Comparison of ENCODE assay signal across 10 mouse cellular contexts in genomic region chr7:115825295-115825694, GRCm38 (mm10).
DNase-seq lines count a peak whose midpoint lies in the region.
"Had no signal": no experiment of that assay in that cellular context is flagged by ENCODE, and none has a peak within 500 bp of the region (broad histone marks: within the 10 kb centered on the region; RNA-seq: fewer than 3 reads in every experiment).

No protein-coding gene starts in this region.

- H3K4me1 ChIP-seq in limb, embryonic 10.5 days: peaks cover 63% of the 10 kb centered on the region

- no peaks in the 10 kb centered on the region for H3K36me3 ChIP-seq in limb, embryonic 10.5 days

- H3K27me3 ChIP-seq in limb, embryonic 10.5 days (ENCODE audit: low read depth, poor library complexity, severe bottlenecking): no peaks in the 10 kb centered on the region; the same call in 1 of the 2 replicates
- H3K27me3 ChIP-seq: Patski had no signal

- peak overlapping the region; percentile 73; the same call in 1 of the 2 replicates for H3K27ac ChIP-seq in limb, embryonic 10.5 days
- H3K27ac ChIP-seq: liver, embryonic 14.5 days had no signal

- WGBS in limb, embryonic 10.5 days: 95% methylated on average over 3 of the region's 3 CpGs

- H3K9me3 ChIP-seq in limb, embryonic 10.5 days (replicated peaks): 0 out of 2 replicates have a peak, but pooled peaks cover 2% of the 10 kb centered on the region

- H3K4me3 ChIP-seq in limb, embryonic 10.5 days: no peak overlapping the region

- intact Hi-C loops in left cerebral cortex, postnatal 14 days (cut with DNase I): no loop called here

- DNase-seq in left cerebral cortex, postnatal 14 days (ENCODE audit: low spot score in 2 of 2): peak; percentile 7 to 36
- DNase-seq in left cerebral cortex, adult 18-20 months (ENCODE audit: low spot score in 2 of 2): no peak
- DNase-seq in cerebellum, adult 9-11 months: peak; percentile 38
- DNase-seq in heart, adult 8-10 months (ENCODE audit: low spot score): peak; percentile 32
- DNase-seq in limb, embryonic 10.5 days (ENCODE audit: low spot score): no peak
- no peak for DNase-seq in c-Kit-positive CD71-positive TER-119-positive erythroid progenitor cells, embryonic 14.5 days (ENCODE audit: low spot score)
- no peak for DNase-seq in kidney, postnatal 10 days
- DNase-seq in ovary, postnatal 10 days (ENCODE audit: low spot score): no peak

Comparison
In these comparisons a context has a peak if more than half of its experiments do, and no peak if none do; other contexts are left out.
1. DNase-seq: peak in left cerebral cortex, postnatal 14 days (2 of 2), cerebellum, adult 9-11 months (single experiment) and heart, adult 8-10 months (single experiment); none in left cerebral cortex, adult 18-20 months (0 of 2), limb, embryonic 10.5 days (single experiment), c-Kit-positive CD71-positive TER-119-positive erythroid progenitor cells, embryonic 14.5 days (single experiment), kidney, postnatal 10 days (single experiment) and ovary, postnatal 10 days (single experiment).